Mouse (Mus musculus) right cerebral cortex, postnatal 25 days (tissue): ENCODE measurements at regions not wholly inside any gene's neighbourhood (a gene's known extent, or its start where the extent isn't known, plus 50 kb on each side); places are given as distances from the start of the nearest gene placed in this dataset.

Source experiments
- DNase-seq: peaks from one replicate; pipeline ENCODE4 v3.0.0; 2022

DNA sequence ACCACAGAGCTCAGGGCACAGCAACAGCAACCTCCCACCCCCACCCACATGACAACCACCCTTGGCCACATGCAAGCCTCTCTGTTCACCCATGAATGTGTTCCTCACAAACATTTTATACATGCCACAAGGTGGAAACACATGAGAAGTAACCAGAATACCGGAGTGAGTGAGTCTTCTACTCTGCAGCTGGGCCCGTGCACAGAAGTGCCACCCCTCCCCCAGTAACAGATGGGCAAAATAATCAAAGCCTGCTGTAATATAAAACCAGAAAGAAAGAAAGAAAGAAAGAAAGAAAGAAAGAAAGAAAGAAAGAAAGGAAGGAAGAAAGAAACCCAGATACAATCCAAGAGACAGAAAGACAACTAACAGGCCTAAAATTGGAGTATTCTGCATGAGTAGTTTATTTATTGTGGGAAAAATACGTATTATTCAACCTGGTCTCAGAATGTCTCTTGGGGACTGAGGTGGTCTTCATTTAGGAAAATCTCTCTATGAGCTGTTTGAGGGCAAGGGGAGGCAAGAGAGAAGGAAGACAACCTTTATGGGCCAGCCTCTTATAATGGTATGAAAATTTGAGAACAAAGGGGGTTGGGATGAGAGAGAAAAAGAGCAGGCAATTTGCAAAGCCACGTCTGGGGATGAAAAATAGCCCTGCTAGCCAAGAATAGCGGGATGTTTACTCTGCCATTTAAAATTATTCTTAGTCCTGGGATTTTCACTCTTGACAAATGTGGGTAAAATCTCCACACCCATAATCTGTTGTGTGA lies 160.2 kb downstream of the Sox4 start:
- DNase-seq = no peak

DNA sequence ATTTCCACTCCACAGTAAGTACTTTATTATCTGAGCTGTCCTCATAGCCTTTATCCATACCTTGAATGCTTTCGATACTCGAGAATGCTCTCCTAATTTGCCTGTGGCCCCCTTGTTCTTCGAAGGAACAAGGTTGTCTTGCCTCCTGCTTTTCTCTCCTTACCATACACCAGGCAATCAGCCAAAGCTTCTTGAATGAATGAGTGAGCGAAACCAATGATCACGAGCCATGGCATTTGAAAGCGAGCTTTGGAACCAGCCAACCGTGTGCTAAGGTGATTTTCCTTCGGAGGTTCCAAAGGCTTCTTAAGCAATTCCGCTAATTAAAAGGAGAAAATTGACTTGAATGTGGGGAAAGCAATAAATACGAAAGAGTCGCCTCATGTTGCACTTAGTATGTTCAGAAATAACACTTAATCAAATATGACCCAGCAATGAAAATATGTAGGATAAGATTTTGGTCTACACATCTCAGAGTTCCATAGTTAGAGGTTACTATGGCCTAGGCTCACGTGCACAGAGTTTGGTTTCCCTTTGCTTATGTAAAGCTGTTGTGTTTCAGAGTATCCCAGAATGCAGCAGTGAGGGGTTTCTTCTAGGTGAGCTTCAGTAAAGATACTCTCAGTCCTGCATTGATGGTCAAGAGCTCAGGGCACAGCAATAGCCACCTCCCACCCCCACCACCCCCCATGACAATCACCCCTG lies 160.9 kb downstream of the Sox4 start:
- DNase-seq = no peak

DNA sequence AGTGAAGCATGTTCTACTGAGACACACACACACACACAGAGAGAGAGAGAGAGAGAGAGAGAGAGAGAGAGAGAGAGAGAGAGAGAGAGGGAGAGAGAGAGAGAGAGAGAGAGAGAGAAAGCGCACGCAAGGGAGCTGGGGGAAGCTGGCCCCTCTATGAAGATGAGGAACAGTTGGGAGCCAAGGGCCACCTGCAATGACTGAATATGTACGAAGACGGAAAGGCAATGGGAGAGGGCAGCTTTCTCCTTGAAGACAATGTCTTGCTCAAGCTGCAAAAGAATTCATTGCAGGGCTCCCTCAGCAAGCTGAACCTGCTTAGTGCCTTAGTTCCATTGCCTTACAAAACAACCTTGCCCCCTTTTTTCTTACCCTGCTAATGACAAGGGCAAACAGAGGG lies 163.1 kb downstream of the Sox4 start:
- no peak for DNase-seq

DNA sequence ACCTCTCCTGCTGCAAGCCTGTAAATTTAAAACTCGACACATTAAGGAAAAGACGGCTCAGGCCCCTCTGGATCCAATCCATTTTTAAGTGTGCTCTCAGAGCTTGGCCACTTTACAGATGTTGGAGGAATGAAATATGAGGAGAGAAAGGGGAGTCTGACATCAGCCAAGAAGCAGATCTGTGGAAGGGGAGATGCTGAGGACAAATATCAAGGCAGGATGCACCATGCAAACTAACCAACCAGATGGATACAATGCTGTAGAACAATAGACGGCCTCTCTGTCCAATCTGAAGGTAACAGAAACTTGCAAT lies 166.2 kb downstream of the Sox4 start:
- no peak for DNase-seq

DNA sequence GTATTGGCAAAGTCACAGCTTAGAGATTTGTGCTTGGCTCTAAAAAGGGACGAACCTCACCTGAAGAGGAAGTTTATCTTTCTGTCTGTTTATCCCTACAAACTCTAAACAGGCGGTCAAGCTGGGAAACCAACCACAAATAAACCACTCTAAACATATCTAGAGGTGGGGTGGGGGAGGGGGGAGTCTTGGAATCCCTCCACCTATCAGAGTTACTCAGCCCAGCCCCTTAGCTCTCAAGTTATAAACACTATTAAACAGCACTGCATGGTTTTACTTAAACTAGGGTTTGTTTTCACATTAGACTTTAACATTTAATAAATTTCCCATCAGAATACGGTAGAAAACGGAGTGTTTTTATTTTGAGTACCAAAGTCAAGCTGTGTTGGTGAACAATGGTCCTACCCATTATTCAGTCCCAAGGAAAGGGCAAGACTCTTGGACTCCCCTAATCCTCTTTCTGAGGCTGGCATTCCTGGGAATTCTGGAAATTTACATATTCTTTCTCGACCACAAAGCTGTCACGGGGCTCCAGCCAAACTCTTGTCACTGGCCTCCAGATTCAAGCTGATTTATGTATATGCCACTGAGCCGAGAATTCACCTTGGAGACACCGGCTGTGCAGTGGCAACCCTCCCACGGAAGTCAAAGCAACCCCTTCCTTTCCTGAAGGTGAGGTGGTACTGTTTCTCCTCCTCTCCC lies 166.7 kb downstream of the Sox4 start:
- no peak for DNase-seq

DNA sequence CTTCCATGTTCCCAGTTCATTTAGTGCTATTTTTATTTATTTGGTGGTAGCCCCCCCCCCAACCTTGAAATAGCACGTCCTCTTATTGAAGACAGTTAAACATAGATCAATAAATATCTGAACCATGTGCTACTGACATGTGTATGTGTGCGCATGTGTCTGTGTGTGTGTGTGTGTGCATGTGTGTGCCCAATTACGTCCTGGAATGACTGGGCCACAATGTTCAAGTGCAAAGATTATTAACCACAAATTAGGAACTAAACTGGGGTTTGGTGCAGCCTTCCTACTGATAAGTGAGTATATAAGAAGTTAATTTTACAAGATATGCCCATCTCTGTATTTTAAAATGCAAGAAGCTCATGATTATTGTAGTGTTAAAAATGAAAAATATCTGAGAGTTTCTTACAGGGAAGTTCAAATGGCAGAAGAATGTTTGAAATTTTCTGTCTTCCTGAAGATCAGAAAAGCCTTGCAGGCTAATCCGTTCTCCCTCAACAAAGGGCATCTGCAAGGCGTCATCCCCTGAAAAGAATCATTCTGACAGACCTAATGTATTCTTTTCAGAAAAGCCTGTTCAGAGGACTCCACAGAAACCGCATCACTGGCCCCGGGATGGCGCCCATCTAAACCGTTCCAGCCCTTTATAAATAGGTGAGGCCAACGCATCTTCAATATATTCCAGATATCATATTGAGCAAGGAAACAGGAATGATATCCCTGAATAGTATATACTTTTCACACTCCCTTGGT lies 170.8 kb downstream of the Sox4 start:
- DNase-seq = no peak

DNA sequence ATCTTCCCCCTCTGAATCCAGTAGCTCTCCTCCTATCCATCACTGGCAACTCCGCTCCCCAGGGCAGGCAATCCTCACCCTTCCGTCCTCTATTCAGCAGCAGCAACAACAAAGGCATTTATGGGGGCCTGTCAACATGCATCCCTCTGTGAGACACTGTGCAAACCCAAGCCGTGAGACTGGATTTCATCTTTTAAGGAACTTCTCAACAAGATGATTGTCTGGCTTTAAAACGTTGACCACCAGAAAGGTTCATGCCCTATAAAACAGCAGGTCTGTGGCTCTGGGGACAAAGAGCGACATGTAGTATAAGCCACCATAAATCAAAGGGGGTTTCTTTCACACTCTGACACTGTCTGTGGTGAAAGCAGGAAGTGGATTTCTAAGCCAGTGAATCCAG lies 171.4 kb downstream of the Sox4 start:
- DNase-seq = no peak

DNA sequence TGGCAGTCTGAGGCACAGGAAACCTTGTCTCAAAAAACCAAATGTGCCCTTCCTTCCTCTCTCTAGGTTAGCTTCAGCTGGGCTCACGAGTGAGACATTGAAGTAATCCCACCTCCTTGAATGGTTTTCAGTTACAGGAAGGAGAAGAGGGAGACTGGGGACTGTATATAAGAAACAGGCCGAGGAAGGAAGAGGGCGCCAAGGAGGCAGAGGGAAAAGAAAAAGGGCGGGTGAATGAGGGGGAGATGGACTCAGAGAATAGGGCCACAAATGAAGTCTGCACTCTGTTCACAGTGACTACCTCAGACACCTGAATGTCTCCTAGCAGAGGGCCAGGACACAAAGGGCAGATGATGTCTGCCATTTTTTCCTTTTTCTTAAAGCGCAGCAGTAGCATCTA lies 171.9 kb downstream of the Sox4 start:
- DNase-seq = no peak

DNA sequence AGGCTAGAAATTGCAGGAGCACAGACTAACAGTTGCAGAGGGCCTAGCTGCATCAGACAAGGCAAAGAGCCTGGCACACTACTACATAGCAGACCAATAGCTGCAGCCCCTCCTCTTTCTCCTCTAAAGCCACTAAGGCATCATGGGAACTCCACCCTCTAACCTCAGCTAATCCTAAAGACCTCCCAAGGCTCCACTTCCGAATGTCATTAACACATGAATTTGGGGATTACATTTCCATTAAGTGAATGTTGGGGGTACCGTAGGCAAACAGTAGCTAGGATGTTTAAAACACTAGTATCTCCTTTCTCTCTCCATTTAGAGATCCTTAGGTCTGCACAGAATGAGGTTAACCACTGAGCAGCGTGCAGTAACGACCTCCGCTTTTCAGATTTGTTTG lies 173.1 kb downstream of the Sox4 start:
- DNase-seq = no peak

DNA sequence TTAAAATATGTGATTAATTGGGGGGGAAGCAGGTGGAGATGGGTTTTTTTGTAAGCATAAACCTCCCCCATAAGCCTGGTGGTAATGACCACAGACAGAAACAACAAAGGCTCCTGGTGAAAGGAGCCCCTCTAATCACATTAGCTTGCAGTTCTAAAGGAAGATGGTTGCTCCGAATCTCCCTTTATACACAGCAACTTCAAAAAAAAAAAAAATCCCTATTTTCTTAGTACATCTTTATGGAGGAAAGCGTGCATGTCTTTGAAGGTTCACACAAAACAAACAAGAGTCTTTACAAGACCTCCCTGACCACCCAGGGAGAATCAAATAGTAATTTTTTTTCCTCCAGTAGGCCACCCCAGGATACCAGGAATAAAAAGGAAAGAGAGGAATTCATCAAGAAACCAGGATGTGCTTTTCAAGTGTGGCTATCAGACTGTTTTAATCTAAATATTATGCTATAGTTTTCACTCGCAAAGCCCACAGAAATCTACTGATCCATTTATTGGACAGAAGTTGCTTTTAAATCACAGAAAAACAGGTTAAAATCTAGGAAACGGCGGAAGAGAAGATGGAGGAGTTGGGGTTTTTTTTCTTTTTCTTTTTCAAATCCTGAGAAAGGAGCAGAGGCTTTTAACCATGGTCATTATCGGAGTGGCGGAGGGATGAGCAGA lies 178.2 kb downstream of the Sox4 start:
- DNase-seq = no peak

DNA sequence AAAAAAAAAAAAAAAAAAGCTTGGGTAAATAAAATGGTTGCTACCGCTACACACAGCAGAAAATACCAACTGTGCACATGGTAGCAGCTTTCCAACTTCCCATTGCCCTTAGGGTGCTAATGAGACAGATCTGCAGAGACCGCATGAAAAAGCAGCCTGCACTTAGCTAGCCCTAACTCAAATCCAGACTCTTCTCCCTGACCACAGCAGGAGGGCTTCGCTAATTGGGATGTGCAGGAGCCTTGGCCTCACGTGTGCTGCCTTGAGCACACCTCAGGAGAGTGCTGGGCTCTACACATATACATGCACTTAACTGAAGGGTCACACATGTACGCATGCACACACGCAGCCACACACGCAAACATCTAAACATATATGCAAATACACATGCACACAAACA lies 178.9 kb downstream of the Sox4 start:
- DNase-seq = no peak

DNA sequence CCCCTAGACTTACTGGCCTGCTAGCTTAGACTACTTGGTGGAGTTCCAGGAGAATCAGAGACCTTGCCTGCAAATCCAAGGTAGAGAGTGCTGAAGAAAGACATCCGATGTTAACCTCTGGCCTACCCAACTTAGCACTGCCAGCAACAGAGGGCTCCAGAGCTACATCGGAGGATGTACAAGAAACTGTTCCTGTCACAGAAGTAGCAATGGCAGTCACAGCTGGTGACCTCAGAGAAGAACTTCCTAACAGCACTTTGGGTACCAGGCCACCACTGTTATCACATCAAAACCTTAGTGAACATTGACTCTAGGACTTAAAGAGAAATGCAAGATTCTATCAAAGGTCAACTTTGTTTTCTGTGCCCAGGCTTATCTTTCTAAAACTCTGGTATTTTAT lies 180.0 kb downstream of the Sox4 start:
- no peak for DNase-seq

DNA sequence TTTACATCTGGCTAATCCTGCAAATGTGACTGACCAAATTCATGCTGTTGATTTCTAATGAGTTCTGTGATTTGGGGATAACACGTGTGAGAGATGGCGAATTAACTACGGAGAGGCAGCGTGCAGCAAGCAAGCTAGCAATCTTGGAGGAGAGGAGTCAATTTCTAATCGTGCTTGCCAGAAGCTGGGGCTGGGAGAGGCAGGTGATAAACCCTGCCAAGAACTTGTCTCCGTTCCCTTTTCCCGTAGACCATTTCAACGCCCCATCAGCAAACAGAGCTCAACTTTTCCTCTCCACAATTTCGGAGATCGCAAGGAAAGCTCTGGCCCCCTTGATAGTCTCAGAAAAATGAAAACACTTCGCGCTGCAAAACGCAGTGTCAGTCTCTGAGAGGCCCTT lies 183.0 kb downstream of the Sox4 start:
- DNase-seq = no peak

DNA sequence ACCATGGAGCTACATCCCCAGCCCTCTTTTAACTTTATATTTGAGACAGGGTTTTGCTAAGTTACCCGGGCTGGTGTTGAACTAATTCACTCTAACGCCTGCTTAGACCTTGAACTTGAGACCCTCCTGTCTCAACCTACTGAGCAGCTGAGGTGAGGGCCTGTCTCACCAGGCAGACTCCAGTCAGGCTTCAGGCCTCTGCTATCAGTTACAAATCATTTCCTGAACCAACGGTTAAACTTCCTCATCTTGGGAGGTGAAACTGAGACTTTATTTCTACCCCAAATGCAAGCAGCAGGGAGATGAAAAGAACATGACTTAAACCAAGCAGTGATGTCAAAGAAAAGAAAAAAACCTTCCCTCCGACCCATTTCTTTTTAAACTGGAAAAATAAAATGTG lies 183.5 kb downstream of the Sox4 start:
- no peak for DNase-seq

DNA sequence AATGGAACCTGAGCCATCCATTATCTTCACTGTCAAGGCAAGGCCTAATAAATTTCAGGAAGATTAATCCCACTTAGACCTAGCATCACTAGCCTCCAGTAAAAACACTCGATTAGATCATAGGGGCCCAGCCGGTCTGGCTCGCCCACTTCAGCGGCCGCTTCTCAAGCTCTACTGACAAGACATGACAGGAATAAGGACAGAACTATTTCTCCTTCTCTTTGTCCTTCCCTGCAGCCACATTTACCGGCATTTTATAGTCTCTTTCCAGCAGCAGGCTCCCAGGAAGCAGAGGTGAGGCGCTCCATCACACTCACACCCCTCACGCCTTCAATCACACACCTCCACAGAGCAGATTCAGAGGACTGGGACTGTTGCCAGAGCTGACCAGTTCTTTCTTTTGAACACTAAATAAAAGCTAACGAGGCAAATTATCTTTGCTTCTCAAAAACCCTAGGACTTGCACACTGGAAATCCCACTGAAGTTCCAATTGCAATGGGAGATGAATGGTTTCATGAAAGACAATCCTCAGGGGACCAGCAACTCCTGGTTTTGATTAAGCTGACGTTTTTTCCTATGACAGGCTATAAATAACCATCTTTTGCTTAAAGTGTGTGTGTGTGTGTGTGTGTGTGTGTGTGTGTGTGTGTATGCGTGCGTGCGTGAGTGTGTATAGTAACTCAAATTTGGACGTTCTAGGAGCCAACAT lies 184.6 kb downstream of the Sox4 start:
- DNase-seq = no peak

DNA sequence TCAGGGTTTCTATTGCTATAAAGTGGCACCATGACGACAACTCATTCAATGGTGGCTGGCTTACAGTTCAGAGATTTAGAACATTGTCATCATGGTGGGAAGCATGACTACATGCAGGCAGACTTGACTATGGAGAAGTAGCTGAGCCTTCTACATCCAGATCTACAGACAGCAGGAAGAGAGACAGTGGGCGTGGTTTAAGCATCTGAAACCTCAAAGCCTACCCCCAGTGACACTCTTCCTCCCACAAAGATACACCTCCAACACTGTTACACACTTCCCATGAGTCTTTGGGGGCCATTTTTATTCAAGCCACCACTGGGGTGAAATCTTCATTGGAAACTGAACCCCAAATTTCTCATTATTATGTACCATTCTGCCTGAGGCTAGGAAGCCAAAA lies 191.0 kb downstream of the Sox4 start:
- DNase-seq = no peak

DNA sequence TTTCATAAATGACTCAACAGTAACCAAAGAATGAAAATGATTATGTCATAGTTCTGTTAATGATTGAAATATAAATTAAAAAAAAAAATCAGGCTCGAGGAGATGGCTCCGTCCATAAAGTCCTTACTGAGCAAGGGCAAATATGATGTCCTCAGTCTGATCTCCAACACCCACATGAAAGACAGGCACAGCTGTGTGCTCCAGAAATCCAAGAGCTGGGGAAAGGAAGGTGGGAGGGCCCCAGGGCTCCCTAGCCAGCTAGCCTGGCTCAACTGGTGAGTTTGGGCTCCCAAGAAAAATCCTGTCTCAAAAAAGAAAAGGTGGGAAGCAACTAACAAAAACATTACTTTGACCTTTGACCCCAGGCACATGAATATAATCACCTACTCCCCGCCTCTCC lies 194.5 kb downstream of the Sox4 start:
- no peak for DNase-seq

DNA sequence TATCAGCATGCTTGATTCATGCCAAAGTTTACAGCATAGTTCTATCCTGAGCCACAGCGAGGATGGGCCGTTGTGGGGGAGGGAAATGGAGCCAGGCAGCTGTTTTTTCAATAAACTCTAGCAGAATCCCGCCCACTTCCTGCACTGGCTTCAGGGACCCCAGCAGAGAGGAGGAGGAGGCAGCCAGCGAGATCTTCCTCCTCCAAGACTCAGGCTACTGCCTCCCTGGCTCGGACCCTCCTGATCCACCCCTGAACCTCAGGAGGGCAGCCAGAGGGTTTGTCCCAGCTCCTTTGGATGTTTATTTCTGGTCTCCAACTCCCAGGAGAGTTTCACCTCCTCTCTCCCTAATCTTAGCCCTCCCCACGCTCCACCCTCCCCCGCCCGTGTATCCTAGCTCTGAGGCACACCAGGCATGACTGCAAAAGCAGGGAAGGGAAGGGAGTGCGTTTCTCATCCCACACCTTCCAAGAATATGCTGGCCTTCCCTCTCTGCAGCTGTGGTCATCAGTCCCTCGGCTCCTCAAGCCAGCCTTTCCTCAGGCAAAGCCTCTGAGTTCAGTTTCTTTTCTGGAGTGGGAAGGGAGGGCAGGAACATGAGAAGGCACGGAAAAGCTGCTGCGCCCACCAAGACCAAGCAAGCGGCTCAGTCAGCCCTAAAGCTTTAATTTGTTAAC lies 195.5 kb downstream of the Sox4 start:
- peak; percentile 73 for DNase-seq

DNA sequence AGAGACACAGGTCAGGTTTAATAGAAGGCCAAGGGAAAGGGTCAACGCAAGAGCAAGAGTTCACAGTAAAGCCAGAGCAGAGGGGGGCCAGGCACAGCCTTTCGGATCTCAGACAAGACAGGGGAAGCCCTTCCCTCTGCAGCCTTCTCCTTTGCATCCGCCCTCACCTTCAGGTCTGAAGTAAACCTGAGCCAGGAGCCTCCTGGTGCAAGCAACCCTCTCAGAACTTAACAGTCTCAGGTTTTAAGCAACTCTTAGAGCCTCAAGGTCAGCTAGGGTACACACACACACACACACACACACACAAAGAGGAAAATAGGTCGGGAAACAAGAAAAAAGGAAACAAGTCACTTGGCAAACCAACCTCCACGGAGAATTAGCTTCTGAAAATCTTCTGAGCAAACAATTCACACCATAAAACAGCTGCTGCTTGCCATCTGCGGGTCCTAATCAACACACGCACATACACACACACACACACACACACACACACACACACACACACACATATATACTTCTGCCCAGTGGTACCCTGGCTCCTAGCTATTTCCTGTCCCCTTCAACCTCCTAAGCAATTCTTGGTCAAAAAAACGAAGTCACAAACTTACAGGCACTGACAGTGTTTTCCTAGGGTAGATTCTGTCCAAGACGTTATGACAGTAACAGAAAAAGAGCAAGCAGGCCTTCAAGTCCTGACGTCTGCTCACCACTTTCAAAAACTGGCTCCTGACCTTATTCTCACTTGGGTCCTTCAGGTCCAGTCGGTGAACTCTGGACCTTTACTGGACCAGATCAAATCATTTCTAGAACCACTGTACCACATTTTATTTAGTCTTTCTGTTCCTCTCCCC lies 196.4 kb downstream of the Sox4 start:
- no peak for DNase-seq

DNA sequence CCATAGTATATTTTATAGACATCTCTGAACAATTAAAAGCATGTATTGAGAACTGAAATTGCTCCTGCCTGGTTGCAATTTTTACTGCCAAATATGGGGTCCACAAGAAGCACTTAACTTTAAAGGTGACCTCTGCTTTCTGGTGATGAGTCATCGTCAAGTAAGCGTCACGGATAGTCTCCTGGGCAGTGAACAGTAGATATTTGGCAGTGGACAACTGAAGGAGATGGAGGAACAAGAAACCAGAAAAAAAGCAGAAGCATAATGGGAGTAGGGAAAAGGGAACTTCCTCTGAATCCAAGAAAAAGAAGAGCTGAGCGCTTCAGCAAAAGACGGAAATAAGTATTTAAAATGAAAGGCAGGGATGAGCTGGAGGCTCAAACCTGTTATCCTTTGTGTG lies 199.3 kb downstream of the Sox4 start:
- DNase-seq = no peak
